Mouse (Mus musculus) intestine, postnatal 0 days (tissue): Measurements from ENCODE around the gene Igf1r. TPM values are rescaled to one million over a fixed set of nuclear protein-coding genes. Genes with fewer than 3 reads are reported as not detected.

Experiments
- ATAC-seq: fragments of 200-750 bp; cut with Nextera tagmentation; 2 replicates; pipeline ENCODE4 v1.8.0; 2017; ENCODE audit warnings: mild to moderate bottlenecking, moderate TSS enrichment, moderate library complexity
- H3K27ac ChIP-seq: fragments of 300-500 bp; sonication (generic); 2 replicates; pipeline ENCODE4 v1.5.1; 2014; ENCODE audit warnings: mild to moderate bottlenecking, low read depth, low read length, moderate library complexity
- H3K27me3 ChIP-seq: fragments of 300-500 bp; sonication (generic); replicated peaks from 2 replicates; pipeline ENCODE4 v1.6.1; 2014; ENCODE audit warnings: low read length, mixed read lengths; ENCODE audit not compliant: control insufficient read depth, insufficient read depth
- H3K36me3 ChIP-seq: fragments of 300-500 bp; sonication (generic); 2 replicates; pipeline ENCODE4 v1.6.1; 2014; ENCODE audit warnings: mild to moderate bottlenecking, moderate library complexity; ENCODE audit not compliant: control insufficient read depth, insufficient read depth
- H3K4me1 ChIP-seq: fragments of 300-500 bp; sonication (generic); replicated peaks from 2 replicates; pipeline ENCODE4 v1.6.1; 2014; ENCODE audit warnings: antibody characterized with exemption, low read length, mixed read lengths; ENCODE audit not compliant: control insufficient read depth, insufficient read depth
- H3K4me2 ChIP-seq: fragments of 300-500 bp; sonication (generic); replicated peaks from 2 replicates; pipeline ENCODE4 v1.6.1; 2014; ENCODE audit warnings: low read depth, mild to moderate bottlenecking, moderate library complexity
- H3K4me3 ChIP-seq: fragments of 300-500 bp; sonication (generic); 2 replicates; pipeline ENCODE4 v1.5.1; 2014; ENCODE audit warnings: low read depth, low read length
- H3K9ac ChIP-seq: fragments of 300-500 bp; sonication (generic); 2 replicates; pipeline ENCODE4 v1.6.1; 2014; ENCODE audit warnings: mild to moderate bottlenecking, low read depth, low read length
- H3K9me3 ChIP-seq: fragments of 300-500 bp; sonication (generic); 2 replicates; pipeline ENCODE4 v1.6.1; 2016; ENCODE audit warnings: mixed run types; ENCODE audit not compliant: control insufficient read depth
- CTCF ChIP-seq: sonication (generic); IDR thresholded peaks from 2 replicates; pipeline ENCODE4 v1.5.1; 2016; ENCODE audit warnings: low read depth, mild to moderate bottlenecking, control low read depth, antibody characterized with exemption, moderate library complexity
- WGBS: fragments of 180-500 bp; shearing (Covaris S2); extraction: QIAGEN DNeasy Blood & Tissue Kit; methylation state at CpG from one replicate; pipeline ENCODE4 v1.1.7; 2014; 5-methylcytosine and 5-hydroxymethylcytosine counted together
- polyA plus RNA-seq: library from polyadenylated mRNA; unstranded; fragments of >200 nt; fragmentation: Nextera tagmentation; extraction: Ambion mirVana; gene quantifications from 2 replicates; pipeline ENCODE4 v1.2.1, GENCODE M21; 2015

Gene Igf1r
- polyA plus RNA-seq, 1 experiment from 2014 or later = 5.3 TPM

DNA sequence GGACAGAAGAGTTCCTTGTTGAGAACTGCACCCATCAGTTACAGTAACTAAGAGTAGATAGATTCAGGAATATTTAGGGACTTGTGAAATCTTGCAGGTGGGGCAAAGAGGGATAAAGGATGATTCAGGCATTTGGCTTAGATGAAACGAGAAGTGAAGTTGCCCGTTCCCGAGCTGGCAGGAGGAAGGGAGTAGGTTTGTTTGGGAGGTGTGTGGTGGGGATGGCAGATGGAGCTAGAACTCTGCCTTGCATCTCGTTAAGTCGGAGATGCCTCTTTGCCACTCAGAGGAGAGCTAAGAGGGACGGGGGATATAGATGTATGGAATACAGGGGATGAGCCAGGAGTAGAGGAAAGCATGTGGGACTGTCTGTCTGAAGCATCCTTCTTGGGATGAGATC lies 145.5 kb downstream of the Igf1r start:
- Histone ChIP-seq H3K9me3 (no peaks in the 10 kb centered on the region), H3K36me3 (no peaks in the 10 kb centered on the region), H3K9ac (no peak overlapping the region), H3K27ac (no peak overlapping the region), H3K4me1 (no peaks in the 10 kb centered on the region; the same call in 1 of the 2 replicates), H3K4me3 (no peak overlapping the region), H3K27me3 (no peaks in the 10 kb centered on the region), H3K4me2 (no peak overlapping the region)
- 94% methylated on average over 6 of the region's 6 CpGs for WGBS
- no peak for ATAC-seq
- TF ChIP-seq CTCF = no peak

DNA sequence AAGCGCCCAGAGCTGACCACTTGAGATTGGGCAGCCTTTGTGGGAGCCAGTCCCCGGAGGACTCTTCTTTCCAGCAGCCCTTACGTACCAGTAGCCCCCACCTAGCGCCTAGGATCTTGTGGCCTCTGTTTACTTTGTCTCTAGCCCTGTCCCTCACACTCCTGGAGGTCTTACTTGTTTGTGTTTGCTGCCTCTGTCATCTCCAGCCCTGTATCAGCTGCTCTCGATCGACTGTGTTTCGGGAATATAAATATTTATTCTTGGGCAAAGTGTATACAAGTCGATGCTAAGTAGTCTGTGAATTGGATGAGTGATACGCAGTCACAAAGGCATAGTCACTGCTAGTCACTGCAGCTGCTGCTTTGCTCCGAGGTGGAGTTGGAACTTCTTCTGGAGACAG lies 147.8 kb downstream of the Igf1r start:
- 44% methylated on average over 10 of the region's 10 CpGs for WGBS
- H3K4me2 ChIP-seq = no peak overlapping the region
- no peaks in the 10 kb centered on the region; the same call in 1 of the 2 replicates for H3K4me1 ChIP-seq
- no peaks in the 10 kb centered on the region for H3K27me3 ChIP-seq
- no peak overlapping the region for H3K27ac ChIP-seq
- no peak for TF ChIP-seq CTCF
- no peak overlapping the region for H3K4me3 ChIP-seq
- H3K9ac ChIP-seq = no peak overlapping the region
- no peaks in the 10 kb centered on the region for H3K9me3 ChIP-seq
- ATAC-seq = no peak
- H3K36me3 ChIP-seq = no peaks in the 10 kb centered on the region

DNA sequence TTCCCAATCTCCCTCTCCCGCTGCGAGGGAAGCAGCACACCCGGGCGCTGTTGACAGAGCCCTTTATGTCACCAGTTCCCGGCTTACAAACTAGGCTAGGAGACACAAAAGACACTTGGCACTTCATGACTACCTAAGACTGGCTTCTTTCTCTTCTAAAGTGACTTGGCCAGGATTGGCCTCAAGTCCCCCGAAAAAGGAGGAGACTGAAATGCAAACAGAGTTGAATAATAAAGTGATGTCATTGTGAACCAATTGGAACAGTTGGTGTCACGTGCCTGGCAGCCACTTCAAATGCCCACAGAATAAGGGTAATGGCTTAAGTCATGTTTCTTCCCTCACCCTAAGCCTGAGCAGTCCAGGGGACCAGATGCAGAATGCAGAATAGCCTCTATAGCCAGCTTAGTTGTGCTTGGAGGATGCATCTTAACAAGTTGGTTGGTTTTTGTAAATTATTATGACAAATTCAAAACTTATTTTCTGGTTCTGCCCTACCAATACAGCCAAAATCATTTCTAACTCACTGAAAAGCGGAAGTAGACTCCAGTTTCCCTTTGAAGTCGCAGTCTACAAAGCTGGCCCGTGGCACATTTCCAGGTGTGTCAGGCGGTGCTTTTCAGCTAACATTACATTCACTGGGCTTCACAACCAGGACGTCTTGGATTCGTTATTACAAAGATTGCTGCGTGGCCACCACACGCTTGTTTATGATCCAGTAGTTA lies 150.0 kb downstream of the Igf1r start:
- no peak overlapping the region for H3K4me2 ChIP-seq
- 66% methylated on average over 15 of the region's 15 CpGs for WGBS
- H3K9ac ChIP-seq = no peak overlapping the region
- H3K27ac ChIP-seq = no peak overlapping the region
- H3K4me1 ChIP-seq = no peaks in the 10 kb centered on the region; the same call in 1 of the 2 replicates
- no peaks in the 10 kb centered on the region for H3K9me3 ChIP-seq
- no peak for ATAC-seq
- H3K4me3 ChIP-seq = no peak overlapping the region
- no peak for TF ChIP-seq CTCF
- no peaks in the 10 kb centered on the region for H3K36me3 ChIP-seq
- H3K27me3 ChIP-seq = no peaks in the 10 kb centered on the region

DNA sequence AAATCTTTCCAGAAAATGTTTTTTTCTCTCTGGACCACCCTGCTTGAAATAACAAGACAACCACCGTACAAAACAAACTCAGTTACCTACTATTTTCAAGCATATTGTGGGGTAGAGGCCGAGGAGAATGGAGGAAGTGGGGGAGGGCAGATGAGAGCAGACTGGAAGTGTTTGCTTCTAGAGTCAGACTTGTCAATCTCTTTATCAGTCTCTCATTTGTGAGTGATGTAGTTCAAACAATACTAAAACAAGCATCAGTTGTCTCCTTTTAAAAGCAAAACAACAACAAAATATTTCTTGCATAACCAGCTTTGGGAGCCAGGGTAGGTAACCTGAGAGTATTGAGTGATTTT lies 150.5 kb downstream of the Igf1r start:
- H3K4me3 ChIP-seq = no peak overlapping the region
- no peaks in the 10 kb centered on the region for H3K9me3 ChIP-seq
- H3K36me3 ChIP-seq = no peaks in the 10 kb centered on the region
- no peak overlapping the region for H3K27ac ChIP-seq
- no peak for ATAC-seq
- H3K4me2 ChIP-seq = no peak overlapping the region
- H3K9ac ChIP-seq = no peak overlapping the region
- no peak for TF ChIP-seq CTCF
- H3K27me3 ChIP-seq = no peaks in the 10 kb centered on the region
- 40% methylated on average over 2 of the region's 2 CpGs for WGBS
- H3K4me1 ChIP-seq = no peaks in the 10 kb centered on the region; the same call in 1 of the 2 replicates

DNA sequence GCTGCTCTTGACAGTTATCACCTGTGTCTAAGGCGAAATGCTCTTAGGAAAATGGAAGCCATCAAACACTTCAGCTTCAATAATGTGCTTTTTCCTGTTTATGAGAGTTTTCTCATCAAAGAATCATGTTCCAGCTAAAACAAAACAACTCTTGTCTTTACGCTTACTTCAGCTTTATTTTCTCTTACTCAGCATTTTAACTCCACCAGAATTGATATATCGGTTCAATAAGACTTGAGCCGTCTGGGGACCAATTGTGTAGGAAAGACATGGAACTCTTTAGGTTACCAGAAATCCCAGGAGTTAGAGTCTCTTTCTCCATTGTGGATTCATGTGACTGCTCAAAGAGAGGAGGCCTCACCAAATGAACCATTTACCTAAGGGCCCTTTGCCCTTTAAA lies 158.9 kb downstream of the Igf1r start:
- H3K9me3 ChIP-seq = no peaks in the 10 kb centered on the region
- no peak overlapping the region for H3K4me3 ChIP-seq
- H3K27me3 ChIP-seq = no peaks in the 10 kb centered on the region
- H3K27ac ChIP-seq = no peak overlapping the region
- H3K4me2 ChIP-seq = no peak overlapping the region
- H3K9ac ChIP-seq = no peak overlapping the region
- H3K36me3 ChIP-seq = no peaks in the 10 kb centered on the region
- ATAC-seq = no peak
- no peak for TF ChIP-seq CTCF
- no peaks in the 10 kb centered on the region for H3K4me1 ChIP-seq
- 89% methylated on average over 4 of the region's 4 CpGs for WGBS

DNA sequence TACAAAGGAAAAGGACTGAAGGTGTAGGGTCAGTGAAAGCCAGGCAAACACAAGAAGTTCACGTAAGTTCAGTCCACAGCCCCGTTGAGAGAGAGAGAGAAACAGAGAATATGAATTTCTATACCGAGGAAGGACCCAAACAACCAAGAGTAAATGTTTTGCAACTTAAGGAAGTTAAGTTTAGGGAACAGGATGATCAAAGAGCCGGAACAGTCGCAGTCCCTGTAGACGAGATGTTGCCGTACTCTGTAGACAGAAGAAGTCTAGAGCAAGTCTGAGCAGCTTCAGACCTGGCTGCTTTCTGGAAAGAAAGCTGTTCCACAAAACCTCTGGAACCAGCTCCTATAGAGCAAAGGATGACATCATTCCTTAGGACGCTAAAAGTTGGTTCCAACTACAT lies 160.0 kb downstream of the Igf1r start:
- 76% methylated on average over 8 of the region's 8 CpGs for WGBS
- Histone ChIP-seq H3K4me1 (no peaks in the 10 kb centered on the region), H3K27me3 (no peaks in the 10 kb centered on the region), H3K4me2 (no peak overlapping the region), H3K9ac (no peak overlapping the region), H3K9me3 (no peaks in the 10 kb centered on the region), H3K27ac (no peak overlapping the region), H3K36me3 (no peaks in the 10 kb centered on the region), H3K4me3 (no peak overlapping the region)
- no peak for ATAC-seq
- no peak for TF ChIP-seq CTCF
